Mouse (Mus musculus): ENCODE data around the gene Vps13d. TPM values are rescaled to one million over a fixed set of nuclear protein-coding genes. Genes with fewer than 3 reads are reported as not detected.
"Not testable (repeated sequence)": the region's sequence is repeated elsewhere in the genome, so short reads cannot be mapped to it uniquely, and the experiment has no call there.

Gene Vps13d
- total RNA-seq, 2 experiments from 2014 or later: 52.8 to 53.6 TPM

DNA sequence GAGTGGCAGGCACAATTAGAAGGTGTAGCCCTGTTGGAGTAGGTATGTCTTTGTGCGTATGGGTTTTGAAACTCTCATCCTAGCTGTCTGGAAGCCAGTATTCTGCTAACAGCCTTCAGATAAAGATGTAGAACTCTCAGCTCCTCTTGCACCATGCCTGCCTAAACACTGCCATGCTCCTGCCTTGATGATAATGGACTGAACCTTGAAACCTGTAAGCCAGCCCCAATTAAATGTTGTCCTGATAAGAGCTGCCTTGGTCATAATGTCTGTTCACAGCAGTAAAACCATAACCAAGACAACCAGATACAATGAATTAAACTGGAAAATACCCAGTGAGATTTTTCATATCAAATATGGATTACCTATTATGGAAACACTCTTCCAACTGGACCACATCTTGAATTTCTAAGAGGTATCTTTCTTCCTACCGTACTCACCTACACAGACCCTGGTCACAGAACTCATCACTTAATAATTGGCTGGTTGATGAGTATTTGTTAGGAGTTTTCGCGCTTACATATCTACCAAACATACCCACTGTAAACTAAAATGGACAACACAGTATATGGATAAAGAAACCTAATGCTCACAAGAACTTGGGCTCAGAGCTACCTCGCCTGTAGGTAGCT is 15.8 kb downstream of the Vps13d start:
- DNase-seq (ENCODE audit: extremely low spot score in 1 of 2, low spot score in 2 of 2): no peak
- intact Hi-C loops (cut with DNase I): no loop called here

DNA sequence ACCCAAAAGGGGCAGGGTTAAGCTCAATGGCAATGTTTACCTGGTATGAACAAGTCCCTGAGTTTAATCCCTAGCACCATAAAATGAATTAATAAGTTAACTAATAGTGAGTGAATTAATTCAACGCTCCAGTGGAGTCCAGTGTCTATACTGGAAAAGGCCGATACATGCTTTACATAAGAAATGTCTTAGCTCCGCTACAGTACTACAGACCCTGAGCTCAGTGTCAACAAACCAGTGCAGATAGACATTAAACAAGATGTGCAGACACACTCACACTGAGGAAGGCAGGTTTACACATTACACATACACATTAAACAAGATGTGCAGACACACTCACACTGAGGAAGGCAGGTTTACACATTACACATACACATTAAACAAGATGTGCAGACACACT is 29.3 kb downstream of the Vps13d start:
- intact Hi-C loops (cut with DNase I); DNase-seq (ENCODE audit: extremely low spot score in 1 of 2, low spot score in 2 of 2): not testable (repeated sequence)

DNA sequence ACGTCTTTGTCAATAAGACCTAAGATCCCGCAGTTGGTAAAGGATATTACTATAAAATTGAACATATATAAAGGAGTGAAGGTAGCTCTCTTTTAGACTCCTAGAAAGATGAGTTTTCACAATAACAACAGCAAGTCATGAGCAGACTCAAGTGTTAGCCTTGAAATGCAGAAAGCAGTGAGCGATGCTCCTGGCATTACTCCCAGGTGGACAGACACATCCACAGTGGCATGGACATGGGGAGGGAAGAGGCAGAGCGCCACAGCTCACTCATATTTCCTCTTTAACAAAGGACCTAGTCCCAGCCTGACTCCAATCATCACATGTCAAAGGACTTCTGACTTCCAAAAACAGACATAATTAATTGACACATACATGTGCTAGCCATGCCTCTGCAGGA is 30.7 kb downstream of the Vps13d start:
- intact Hi-C loops (cut with DNase I): no loop called here
- DNase-seq (ENCODE audit: extremely low spot score in 1 of 2, low spot score in 2 of 2): no peak

DNA sequence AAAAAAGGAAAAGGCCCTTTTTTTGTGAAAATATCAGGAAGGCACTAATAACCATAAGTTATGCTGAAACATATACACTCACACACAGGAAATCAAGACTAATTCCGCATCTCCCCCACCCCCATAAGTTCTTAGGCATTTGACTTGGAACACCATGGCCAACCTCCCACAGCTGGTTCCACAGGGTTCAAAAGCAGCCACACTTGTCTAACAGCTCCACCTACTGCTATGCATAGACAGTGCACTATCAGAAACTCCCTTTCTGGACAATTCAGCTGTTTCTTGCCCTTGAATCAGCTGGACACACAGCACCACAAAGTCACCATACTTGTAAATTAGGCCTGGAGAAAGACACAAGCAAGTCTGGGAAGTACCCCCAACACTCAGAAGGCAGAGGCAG is 33.6 kb downstream of the Vps13d start:
- intact Hi-C loops (cut with DNase I): no loop called here
- DNase-seq (ENCODE audit: extremely low spot score in 1 of 2, low spot score in 2 of 2): no peak

DNA sequence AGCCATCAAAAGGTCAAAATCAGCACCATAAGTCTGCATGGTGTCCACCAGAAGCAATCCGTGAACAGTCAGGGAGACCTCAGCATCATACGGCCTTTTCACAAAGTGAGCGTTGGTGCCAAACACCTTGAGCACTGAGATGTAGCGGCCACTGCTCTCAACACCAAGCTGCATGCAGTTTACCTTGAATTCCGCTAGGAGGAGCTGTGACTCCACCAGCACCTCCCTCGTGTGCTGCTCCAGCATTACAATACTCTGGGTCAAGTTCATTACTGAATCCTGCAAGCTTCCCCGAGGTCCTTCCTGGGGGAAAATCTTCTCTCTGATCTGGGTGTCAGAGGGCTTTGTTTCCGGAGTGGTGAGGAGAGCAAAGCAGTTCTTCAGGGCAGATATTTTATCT is 38.8 kb downstream of the Vps13d start:
- peak; percentile 20 to 39 for DNase-seq (ENCODE audit: extremely low spot score in 1 of 2, low spot score in 2 of 2)
- intact Hi-C loops (cut with DNase I): loop anchor here (10.0 kb wide), 1 partner anchor 391 kb away; no protein-coding TSS in a partner anchor

DNA sequence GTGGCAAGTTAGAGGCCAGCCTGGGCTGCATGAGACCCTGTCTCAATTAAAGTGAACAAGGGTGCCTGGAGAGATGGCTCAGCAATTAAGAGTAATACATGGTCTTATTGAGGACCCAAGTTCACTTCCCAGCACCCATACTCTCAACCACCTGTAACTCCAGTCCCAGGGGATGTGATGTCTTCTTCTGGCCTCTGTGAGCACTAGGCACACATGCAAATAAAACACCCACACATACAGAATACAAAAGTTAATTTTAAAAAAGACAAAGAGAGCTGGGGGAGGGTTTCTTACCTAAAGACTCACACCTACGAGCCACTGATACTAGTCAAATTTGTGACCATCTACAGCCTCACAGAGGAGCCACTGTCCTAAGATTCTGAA is 43.7 kb downstream of the Vps13d start:
- no peak for DNase-seq (ENCODE audit: extremely low spot score in 1 of 2, low spot score in 2 of 2)
- intact Hi-C loops (cut with DNase I): loop anchor here (10.0 kb wide), 1 partner anchor 386 kb away; no protein-coding TSS in a partner anchor

DNA sequence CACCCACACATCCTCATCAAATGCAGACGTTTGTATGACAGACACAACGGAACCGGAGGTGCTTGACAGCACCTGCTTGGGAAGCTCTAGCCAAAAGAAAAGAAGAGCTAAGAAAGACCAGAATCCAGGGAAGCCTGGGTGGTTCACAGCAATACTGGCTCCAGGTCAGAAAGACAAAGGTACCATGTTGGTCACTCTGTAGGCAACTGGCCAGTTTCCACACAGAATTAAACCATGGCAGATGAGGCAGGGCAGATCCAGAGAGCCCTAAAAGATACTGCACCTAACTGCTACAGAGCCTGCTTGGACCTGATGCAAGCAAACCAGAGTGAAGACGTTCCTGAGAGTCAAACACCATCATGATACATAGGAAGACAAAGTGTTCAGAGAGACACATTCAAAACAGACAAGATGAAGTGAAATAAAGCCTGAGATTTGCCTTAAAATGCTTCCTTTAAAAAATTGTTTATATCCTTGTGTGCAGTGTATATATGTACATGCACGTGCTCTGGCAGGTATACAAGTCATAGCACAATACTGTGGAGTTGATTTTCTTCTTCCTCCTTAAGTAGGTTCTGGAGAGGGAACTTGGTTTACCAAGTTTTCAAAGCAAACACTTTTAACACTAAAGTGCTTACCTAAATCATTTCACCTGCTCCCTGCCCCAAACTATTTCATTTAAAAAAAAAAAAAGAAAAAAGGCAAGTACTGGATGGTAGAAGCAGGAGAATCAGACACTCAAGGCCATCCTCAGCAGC is 44.3 kb downstream of the Vps13d start:
- intact Hi-C loops (cut with DNase I): loop anchor here (10.0 kb wide), 1 partner anchor 386 kb away; no protein-coding TSS in a partner anchor
- DNase-seq (ENCODE audit: extremely low spot score in 1 of 2, low spot score in 2 of 2): no peak

DNA sequence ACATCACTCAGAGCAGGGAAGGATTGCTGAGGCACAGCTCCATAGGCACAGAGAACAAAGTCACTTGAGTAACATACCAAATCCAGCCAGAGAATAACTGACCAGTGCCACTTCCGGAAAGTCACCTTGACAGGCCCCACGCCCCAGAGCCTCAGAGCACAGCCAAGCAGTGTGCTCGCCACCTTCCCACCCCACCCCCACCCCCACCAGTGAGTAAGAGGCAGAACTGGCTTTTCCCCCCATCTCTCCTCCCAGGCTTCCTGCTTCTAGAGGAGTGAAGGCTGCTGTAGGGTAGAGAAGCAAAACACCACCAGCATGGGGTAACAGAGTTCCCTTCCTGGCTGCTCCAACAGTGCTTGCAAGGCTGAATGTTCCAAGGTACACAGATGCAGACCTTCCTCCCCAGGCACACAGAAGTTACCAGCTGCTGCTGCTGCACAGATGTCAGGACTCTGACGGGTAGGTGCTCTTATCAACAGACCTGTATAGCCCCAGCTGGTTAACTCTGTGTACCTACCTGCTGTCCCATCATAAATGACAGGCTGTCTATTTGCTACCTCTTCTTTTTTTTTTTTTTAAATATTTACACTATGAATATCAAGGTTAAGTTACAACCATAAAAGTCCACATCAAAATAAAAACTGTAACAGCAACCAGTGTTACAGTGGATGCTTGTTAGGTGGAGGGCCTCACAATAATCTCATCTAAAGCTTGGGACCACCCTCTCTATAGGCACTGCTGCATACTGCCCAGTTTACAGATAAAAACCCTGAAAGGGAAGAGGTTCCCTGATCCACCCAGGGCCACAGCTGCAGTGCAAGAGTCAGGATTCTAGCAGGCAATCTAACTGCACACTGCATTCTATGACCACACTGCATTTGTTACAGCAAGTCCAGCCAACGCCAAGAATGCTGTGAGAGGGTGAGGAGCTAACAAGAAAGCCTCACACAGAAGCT is 47.5 kb downstream of the Vps13d start:
- intact Hi-C loops (cut with DNase I): no loop called here
- DNase-seq (ENCODE audit: extremely low spot score in 1 of 2, low spot score in 2 of 2): no peak

DNA sequence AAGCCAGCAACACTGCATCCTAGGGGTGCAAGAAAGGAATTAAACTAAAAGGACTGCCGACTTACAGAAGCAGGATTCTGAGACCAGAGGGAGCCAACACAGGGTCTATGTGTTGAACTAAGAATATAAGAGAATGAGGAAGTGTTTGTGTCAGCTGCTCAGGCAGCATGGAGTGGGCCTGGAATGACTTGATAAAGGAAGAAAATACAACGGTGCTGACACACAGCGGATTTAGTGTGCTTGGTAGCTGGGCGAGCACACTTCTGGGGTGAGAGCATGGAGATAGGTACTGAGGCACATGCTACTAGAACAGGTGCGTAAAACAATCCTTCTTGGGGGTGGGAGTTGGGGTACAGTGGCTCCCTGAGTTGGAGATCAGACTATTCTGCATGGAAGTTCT is 51.3 kb downstream of the Vps13d start:
- intact Hi-C loops (cut with DNase I): no loop called here
- DNase-seq (ENCODE audit: extremely low spot score in 1 of 2, low spot score in 2 of 2): no peak

DNA sequence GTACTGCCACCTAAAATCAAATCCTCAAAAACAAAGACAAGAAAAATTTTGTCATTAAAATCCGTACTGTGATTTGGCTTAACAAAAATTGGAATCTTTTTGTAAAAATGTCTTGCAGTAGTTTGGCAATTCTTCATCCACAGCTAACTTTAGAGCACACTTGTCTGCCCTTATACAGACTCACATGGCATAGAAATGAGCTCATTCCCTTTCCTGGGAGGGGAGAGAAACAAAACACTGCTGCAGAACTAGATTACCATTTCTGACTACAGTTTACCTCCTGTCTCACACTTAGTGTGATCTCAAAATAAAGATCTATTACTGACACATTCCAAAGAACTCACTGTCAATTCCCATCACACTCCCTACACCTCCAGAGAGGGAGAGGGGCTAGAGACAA is 58.1 kb downstream of the Vps13d start:
- no peak for DNase-seq (ENCODE audit: extremely low spot score in 1 of 2, low spot score in 2 of 2)

DNA sequence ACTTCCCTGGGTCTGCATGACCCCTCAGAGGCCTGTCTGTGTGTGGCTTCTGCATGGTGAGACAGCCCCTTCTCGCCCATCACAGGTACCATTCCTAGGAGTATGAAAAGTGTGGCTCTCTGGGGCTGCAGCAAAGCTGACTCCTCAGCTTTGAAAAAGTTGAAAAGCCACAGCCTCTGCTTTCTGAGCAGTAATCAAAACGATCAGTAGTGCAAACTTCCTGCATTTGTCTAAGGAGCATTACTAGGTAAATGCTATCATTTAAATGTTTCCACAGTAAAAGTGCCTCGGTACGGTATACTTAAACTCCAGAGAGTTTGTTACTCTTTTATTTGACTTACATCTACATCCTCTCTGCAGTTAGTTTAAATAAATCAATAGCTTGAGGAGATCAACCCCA is 59.3 kb downstream of the Vps13d start:
- intact Hi-C loops (cut with DNase I): loop anchor here (5.0 kb wide), 1 partner anchor 37 kb away; no protein-coding TSS in a partner anchor

More for the DNA sequence above, 58.1 kb downstream of the Vps13d start:
- intact Hi-C loops (cut with DNase I): loop anchor here (5.0 kb wide), 1 partner anchor 36 kb away; no protein-coding TSS in a partner anchor

DNA sequence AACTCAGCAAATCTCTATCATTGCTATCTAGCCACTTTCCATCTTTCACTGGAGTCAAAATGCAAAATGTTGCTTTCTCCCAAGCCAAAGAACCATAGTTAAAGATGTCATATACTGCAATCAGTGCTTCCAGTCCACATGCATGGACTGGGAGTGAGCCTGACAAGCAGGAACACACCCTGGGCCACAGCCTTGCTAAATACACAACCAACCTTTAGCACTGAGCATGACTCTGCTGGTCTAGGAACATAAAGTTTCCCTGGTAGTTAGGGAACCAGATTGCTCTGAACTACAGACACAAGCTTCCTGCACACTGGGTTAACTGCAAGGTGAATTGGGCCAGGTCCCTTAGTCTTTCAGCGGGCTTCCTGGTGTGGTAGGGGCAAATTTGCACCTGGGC is 64.0 kb downstream of the Vps13d start:
- intact Hi-C loops (cut with DNase I): no loop called here
- no peak for DNase-seq (ENCODE audit: extremely low spot score in 1 of 2, low spot score in 2 of 2)

More for the DNA sequence above, 59.3 kb downstream of the Vps13d start:
- DNase-seq (ENCODE audit: extremely low spot score in 1 of 2, low spot score in 2 of 2): no peak

DNA sequence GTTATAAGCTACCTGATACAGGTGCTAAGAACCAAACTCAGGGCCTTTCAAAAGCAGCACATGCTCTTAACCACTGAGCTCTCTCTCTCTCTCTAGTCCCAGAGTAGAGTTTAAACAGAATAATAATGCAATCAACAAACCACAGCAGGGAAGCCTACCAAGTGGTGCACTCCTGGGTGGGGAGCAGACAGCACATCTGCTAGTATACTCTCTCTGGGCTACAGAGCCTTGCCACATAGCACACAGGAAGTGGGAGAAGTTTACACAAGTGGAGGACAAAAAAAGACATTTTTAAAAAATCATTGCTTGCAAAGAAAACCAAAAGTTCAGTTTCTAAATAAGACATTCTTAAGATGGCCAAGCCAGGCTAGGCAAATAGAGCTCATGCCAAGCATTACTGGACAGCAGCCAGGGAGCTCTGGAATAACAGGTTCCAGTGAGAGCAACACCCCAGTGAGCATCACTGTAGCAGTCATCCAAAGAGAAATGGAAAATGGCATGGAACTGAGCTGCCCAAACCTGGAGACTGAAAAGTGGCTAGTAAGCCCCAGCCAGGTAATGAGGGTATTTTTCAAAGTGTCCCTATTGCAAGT is 64.8 kb downstream of the Vps13d start:
- peak; percentile 34 to 79 for DNase-seq (ENCODE audit: extremely low spot score in 1 of 2, low spot score in 2 of 2)
- intact Hi-C loops (cut with DNase I): loop anchor here (10.0 kb wide), 2 partner anchors 235 to 365 kb away; partner anchors contain the start of gene Dhrs3

DNA sequence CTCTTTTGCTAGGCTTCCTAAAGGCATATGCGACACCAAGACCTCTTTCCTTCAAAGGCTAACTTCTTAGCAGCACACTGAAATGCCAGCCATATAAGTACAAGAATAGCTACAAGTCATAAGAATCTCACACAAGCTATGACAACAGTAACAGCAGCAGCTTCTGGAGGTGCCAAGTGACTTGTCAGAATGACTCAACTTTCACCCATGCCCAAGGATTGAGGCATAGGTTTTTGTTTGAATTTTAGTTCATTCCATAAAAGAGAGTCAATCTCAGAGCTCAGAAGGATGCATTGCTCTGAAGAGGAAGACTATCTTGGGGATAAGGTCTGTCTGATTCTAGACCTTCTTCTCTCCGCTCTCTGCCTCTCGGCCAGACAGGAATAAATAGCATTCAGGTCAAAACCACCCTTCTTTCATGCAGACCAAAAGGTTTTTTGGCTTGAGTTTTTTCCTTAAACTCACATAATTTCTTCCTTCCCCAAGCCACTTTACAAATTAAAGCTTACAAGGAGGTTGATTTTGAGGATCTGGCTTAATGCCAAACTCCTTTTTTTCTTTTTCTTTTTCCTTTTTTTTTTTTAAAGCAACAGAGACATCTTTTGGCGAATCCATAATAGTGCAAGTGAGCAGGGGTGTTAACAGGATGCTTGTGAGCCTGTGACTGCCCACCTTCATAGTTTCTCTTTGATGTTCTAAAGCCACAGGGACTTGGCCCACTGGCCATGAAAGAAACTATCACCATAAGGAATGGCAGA is 69.2 kb downstream of the Vps13d start:
- DNase-seq (ENCODE audit: extremely low spot score in 1 of 2, low spot score in 2 of 2): no peak
- intact Hi-C loops (cut with DNase I): loop anchor here (10.0 kb wide), 2 partner anchors 231 to 361 kb away; partner anchors contain the start of gene Dhrs3

DNA sequence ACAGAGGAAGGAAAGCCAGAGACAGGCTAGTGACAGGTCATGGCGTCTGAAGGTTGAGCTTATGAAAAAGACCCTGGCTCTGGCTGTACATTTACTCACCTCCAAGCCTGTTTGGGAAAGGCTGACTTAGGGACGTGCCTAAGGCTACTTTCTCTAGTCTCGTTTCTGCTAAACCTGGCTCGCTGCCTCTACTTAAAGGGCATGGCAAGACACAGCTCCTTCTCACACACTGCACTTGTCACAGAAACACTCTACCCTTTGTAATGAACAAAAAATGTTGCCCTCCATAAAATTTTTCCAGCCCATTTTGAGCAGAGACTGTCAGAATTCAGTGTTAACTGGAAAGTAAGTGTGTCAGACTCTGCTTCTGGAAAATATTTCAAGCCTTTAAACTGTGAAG is 70.4 kb downstream of the Vps13d start:
- DNase-seq (ENCODE audit: extremely low spot score in 1 of 2, low spot score in 2 of 2): no peak
- intact Hi-C loops (cut with DNase I): loop anchor here (10.0 kb wide), 2 partner anchors 230 to 360 kb away; partner anchors contain the start of gene Dhrs3

DNA sequence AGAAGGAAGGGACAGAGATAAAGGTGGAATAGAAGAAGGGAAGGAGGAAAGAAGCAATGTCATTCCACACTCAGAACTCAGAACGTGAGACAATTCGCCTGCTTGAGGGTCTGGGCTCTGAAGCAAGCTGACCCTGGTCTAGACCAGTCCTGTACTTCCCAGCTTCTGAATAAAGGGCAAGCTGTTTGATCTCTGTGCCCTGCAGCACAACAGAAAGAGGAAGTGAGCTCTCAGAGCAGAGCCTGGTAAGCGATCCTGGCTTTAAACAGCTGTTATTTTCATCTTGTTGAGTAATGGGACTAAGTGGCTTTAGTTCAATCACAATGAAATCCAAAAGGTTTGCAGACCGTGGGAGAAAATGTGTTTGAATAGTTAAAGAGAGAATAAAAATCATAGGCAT is 83.2 kb downstream of the Vps13d start:
- intact Hi-C loops (cut with DNase I): no loop called here
- no peak for DNase-seq (ENCODE audit: extremely low spot score in 1 of 2, low spot score in 2 of 2)

DNA sequence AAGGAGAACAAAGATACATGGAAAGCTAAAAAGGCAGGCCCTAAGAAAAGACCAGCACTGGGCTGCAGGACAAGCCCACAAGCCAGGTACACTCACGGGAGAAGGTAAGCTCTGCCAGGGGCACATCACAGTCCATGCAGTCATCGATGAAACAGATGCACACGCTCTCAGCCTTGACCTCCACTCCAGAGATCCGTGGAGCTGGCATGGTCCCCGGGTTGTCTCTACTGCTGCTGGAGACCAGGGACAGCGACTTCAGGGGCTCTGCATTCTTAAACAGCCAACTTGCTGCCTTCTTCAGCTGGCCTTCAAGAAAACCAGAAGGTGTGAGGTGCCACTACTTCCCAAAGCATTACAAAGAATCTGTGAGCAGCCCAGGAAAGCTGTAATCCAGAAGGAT is 84.1 kb downstream of the Vps13d start:
- DNase-seq (ENCODE audit: extremely low spot score in 1 of 2, low spot score in 2 of 2): no peak
- intact Hi-C loops (cut with DNase I): no loop called here

DNA sequence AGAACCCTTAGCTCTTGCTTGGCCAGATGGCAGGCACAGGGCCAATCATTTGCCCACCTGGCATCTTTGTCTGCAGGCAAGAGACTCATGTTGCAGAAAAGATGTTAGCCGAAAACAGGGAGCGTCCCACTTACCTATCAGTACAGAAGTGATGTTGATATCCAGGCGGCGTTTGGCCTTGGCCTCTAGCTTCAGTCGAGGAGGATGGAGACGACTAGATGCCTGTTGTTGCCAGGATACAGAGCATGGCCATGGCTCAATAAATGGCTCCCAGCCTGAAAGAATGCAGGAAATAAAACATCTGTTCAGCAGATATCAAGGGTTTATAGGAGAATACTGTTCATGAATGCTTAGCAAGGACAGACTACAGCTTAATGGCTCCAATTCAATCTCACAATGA is 88.0 kb downstream of the Vps13d start:
- DNase-seq (ENCODE audit: extremely low spot score in 1 of 2, low spot score in 2 of 2): no peak
- intact Hi-C loops (cut with DNase I): no loop called here
